Comparison of ENCODE assay signal across 8 mouse cellular contexts in genomic region chr6:106822329-106822728, GRCm38 (mm10). TPM values are rescaled to one million over a fixed set of nuclear protein-coding genes. Genes with fewer than 3 reads are reported as not detected.
DNase-seq lines count a peak whose midpoint lies in the region; ATAC-seq lines count a peak whose summit lies in the region.

No protein-coding gene starts in this region.

- no peak overlapping the region for H3K4me2 ChIP-seq in kidney, embryonic 15.5 days

- no peaks in the 10 kb centered on the region for H3K36me3 ChIP-seq in kidney, embryonic 15.5 days

- no peak overlapping the region for H3K27ac ChIP-seq in kidney, embryonic 15.5 days

- no peak overlapping the region for H3K9ac ChIP-seq in kidney, embryonic 15.5 days

- H3K4me3 ChIP-seq in kidney, embryonic 15.5 days (replicated peaks), result no peak overlapping the region

- H3K9me3 ChIP-seq in kidney, embryonic 15.5 days (replicated peaks), result no peaks in the 10 kb centered on the region

- ATAC-seq in kidney, embryonic 15.5 days (replicated peaks; ENCODE audit: low FRiP score), result no peak
- peak; percentile 72 for ATAC-seq in common myeloid progenitor, adult 5-6 weeks (replicated peaks; ENCODE audit: low read depth, poor library complexity, severe bottlenecking)

- intact Hi-C loops in heart, postnatal 10 days (cut with DNase I), result no loop called here

- H3K4me1 ChIP-seq in kidney, embryonic 15.5 days, result no peaks in the 10 kb centered on the region

- 66% methylated on average over 1 of the region's 1 CpGs for WGBS in kidney, embryonic 15.5 days

- peak; percentile 24 for DNase-seq in kidney, postnatal 14 days
- peak; percentile 45 for DNase-seq in adrenal gland, postnatal 14 days
- peak; percentile 57 to 61 for DNase-seq in layer of hippocampus, postnatal 10 days (ENCODE audit: low spot score in 2 of 2)
- no peak for DNase-seq in ovary, postnatal 36 days (ENCODE audit: low spot score)
- DNase-seq in heart, postnatal 10 days, result no peak
- no peak for DNase-seq in ovary, postnatal 10 days (ENCODE audit: low spot score)

- no peaks in the 10 kb centered on the region for H3K27me3 ChIP-seq in kidney, embryonic 15.5 days

RNA-seq across cellular contexts. Expression of gene Crbn, which starts 22.5 kb away (rescaled TPM):
- 47.2 and 47.8 TPM in 2 replicates for polyA plus RNA-seq in kidney, embryonic 15.5 days (2015; fragmentation: Nextera tagmentation; extraction: Ambion mirVana)
- total RNA-seq in adrenal gland, postnatal 14 days (2021), result 50.4 and 56.1 TPM in 2 replicates
- 51.9 and 53.2 TPM in 2 replicates for total RNA-seq in common myeloid progenitor, adult 5-6 weeks (2017)
- total RNA-seq in layer of hippocampus, postnatal 10 days (2021), result 10 to 100 TPM; 61.7 to 80.1 TPM
- total RNA-seq in heart, postnatal 10 days (2021), result 10 to 100 TPM; 35.7 to 37.4 TPM

RNA-seq across cellular contexts. Expression of gene Trnt1, which starts 53.4 kb away (rescaled TPM):
- polyA plus RNA-seq in kidney, embryonic 15.5 days (2015; fragmentation: Nextera tagmentation; extraction: Ambion mirVana), result 66.0 and 66.3 TPM in 2 replicates
- total RNA-seq in adrenal gland, postnatal 14 days (2021), result 52.6 and 55.7 TPM in 2 replicates
- 103 and 106 TPM in 2 replicates for total RNA-seq in common myeloid progenitor, adult 5-6 weeks (2017)
- 10 to 100 TPM; 51.5 to 62.5 TPM for total RNA-seq in layer of hippocampus, postnatal 10 days (2021)
- total RNA-seq in heart, postnatal 10 days (2021), result 10 to 100 TPM; 34.9 to 35.7 TPM

Comparison
In these comparisons a context has a peak if more than half of its experiments do, and no peak if none do; other contexts are left out.
1. DNase-seq: peak in kidney, postnatal 14 days (single experiment), adrenal gland, postnatal 14 days (single experiment) and layer of hippocampus, postnatal 10 days (2 of 2); none in ovary, postnatal 36 days (single experiment), heart, postnatal 10 days (0 of 2) and ovary, postnatal 10 days (single experiment).